Mouse (Mus musculus) spleen, adult 2 months (tissue): Measurements from ENCODE around the gene Thap2. TPM values are rescaled to one million over a fixed set of nuclear protein-coding genes. Genes with fewer than 3 reads are reported as not detected.

Experiments used
- DNase-seq, 2 experiments: peaks; one replicate each; pipeline versions ENCODE4 v3.0.0 to v3.0.0-alpha.2; 2012 to 2021; ENCODE audit warnings: low spot score in 2 of 2, low read depth in 1 of 2
- H3K27ac ChIP-seq: fragments of 200-500 bp; 2 replicates; pipeline ENCODE4 v1.5.1; 2012; ENCODE audit warnings: low read length, inconsistent platforms; ENCODE audit not compliant: insufficient read depth
- H3K27me3 ChIP-seq: fragments of 200-500 bp; 2 replicates; pipeline ENCODE4 v1.6.1; 2012; ENCODE audit warnings: mild to moderate bottlenecking, moderate library complexity, low read length, inconsistent platforms; ENCODE audit not compliant: control insufficient read depth, insufficient read depth
- H3K36me3 ChIP-seq: fragments of 200-500 bp; 2 replicates; pipeline ENCODE4 v1.6.1; 2012; ENCODE audit warnings: mild to moderate bottlenecking, low read length, inconsistent platforms; ENCODE audit not compliant: control insufficient read depth, insufficient read depth
- H3K4me1 ChIP-seq: fragments of 200-500 bp; 2 replicates; pipeline ENCODE4 v1.6.1; 2011; ENCODE audit warnings: inconsistent platforms; ENCODE audit not compliant: control insufficient read depth, insufficient read depth, insufficient read length
- H3K4me3 ChIP-seq: fragments of 200-500 bp; 2 replicates; pipeline ENCODE4 v1.5.1; 2011; ENCODE audit warnings: mild to moderate bottlenecking, inconsistent platforms; ENCODE audit not compliant: insufficient read depth, insufficient read length; ENCODE audit errors: extremely low read depth
- CTCF ChIP-seq: fragments of 200-500 bp; IDR thresholded peaks from 2 replicates; pipeline ENCODE4 v1.5.1; 2011; ENCODE audit warnings: mild to moderate bottlenecking, inconsistent platforms; ENCODE audit not compliant: insufficient read depth, insufficient read length, insufficient replicate concordance; ENCODE audit errors: extremely low read depth
- POLR2A ChIP-seq: fragments of 200-500 bp; IDR thresholded peaks from 2 replicates; pipeline ENCODE4 v1.6.1; 2011; ENCODE audit warnings: low read depth, low read length, inconsistent platforms
- WGBS: fragments of 180-500 bp; shearing (Covaris S2); methylation state at CpG from one replicate; pipeline ENCODE4 v1.1.7; 2018; 5-methylcytosine and 5-hydroxymethylcytosine counted together
- polyA plus RNA-seq: library from polyadenylated mRNA; depleted of rRNA; stranded (reverse); fragments of >200 nt; gene quantifications from 2 replicates; pipeline ENCODE4 v1.2.3, GENCODE M21; 2012

Thap2 gene
- polyA plus RNA-seq, 1 experiment: 3.6 TPM

GRCm38 (mm10) chr10:115391076-115391475 lies 6.8 kb upstream of the Thap2 start:
- Histone ChIP-seq H3K36me3 (peaks cover 12% of the 10 kb centered on the region), H3K27me3 (no peaks in the 10 kb centered on the region), H3K4me3 (no peak overlapping the region), H3K4me1 (peaks cover 3% of the 10 kb centered on the region; the same call in 1 of the 2 replicates), H3K27ac (no peak overlapping the region)
- TF ChIP-seq CTCF (no peak), POLR2A (no peak)
- 94% methylated on average over 4 of the region's 4 CpGs for WGBS
- no peak for DNase-seq

GRCm38 (mm10) chr10:115387891-115388290 lies 3.6 kb upstream of the Thap2 start:
- H3K36me3 ChIP-seq: peaks cover 7% of the 10 kb centered on the region; the same call in 1 of the 2 replicates

GRCm38 (mm10) chr10:115385018-115386002 lies 1.1 kb upstream of the Thap2 start:
- H3K27me3 ChIP-seq: no peaks in the 10 kb centered on the region
- peak in 1 of 2 experiments; percentile 45 for DNase-seq
- WGBS: under 1% methylated on average over 101 of the region's 101 CpGs
- peak overlapping the region; percentile 94 for H3K4me3 ChIP-seq
- H3K36me3 ChIP-seq: peaks cover 2% of the 10 kb centered on the region; the same call in 1 of the 2 replicates
- peak overlapping the region; percentile 95 for H3K27ac ChIP-seq
- H3K4me1 ChIP-seq: peaks cover 3% of the 10 kb centered on the region; the same call in 1 of the 2 replicates
- TF ChIP-seq POLR2A (no peak), CTCF (no peak)

More at GRCm38 (mm10) chr10:115387891-115388290, 3.6 kb upstream of the Thap2 start:
- no peak overlapping the region for H3K4me3 ChIP-seq
- no peak for TF ChIP-seq CTCF
- no peak for TF ChIP-seq POLR2A
- H3K4me1 ChIP-seq: peaks cover 3% of the 10 kb centered on the region; the same call in 1 of the 2 replicates
- no peaks in the 10 kb centered on the region for H3K27me3 ChIP-seq
- no peak overlapping the region for H3K27ac ChIP-seq
- DNase-seq: no peak
- 86% methylated on average over 3 of the region's 3 CpGs for WGBS

GRCm38 (mm10) chr10:115383644-115384220 lies 511 bp downstream of the Thap2 start:
- no peaks in the 10 kb centered on the region for H3K27me3 ChIP-seq
- H3K4me1 ChIP-seq: peaks cover 3% of the 10 kb centered on the region; the same call in 1 of the 2 replicates
- 2% methylated on average over 15 of the region's 15 CpGs for WGBS
- no peak for DNase-seq
- H3K27ac ChIP-seq: peak overlapping the region; percentile 99
- no peaks in the 10 kb centered on the region; the same call in 1 of the 2 replicates for H3K36me3 ChIP-seq
- peak overlapping the region; percentile 79 for H3K4me3 ChIP-seq
- TF ChIP-seq CTCF: no peak
- no peak for TF ChIP-seq POLR2A

- H3K4me1 ChIP-seq: peaks cover 3% of the 10 kb centered on the region; the same call in 1 of the 2 replicates
- H3K4me3 ChIP-seq: peak overlapping the region; percentile 1; the same call in 1 of the 2 replicates
- WGBS: 59% methylated on average over 12 of the region's 12 CpGs
- no peaks in the 10 kb centered on the region for H3K27me3 ChIP-seq
- no peaks in the 10 kb centered on the region for H3K36me3 ChIP-seq
- no peak overlapping the region for H3K27ac ChIP-seq
- TF ChIP-seq POLR2A: no peak
- no peak for TF ChIP-seq CTCF
- no peak for DNase-seq
These were observed 1.2 kb downstream of the Thap2 start for GRCm38 (mm10) chr10:115382846-115383643.

GRCm38 (mm10) chr10:115381506-115382084 lies 2.6 kb downstream of the Thap2 start:
- WGBS: 87% methylated on average over 2 of the region's 2 CpGs
- H3K36me3 ChIP-seq: no peaks in the 10 kb centered on the region
- no peak overlapping the region for H3K4me3 ChIP-seq
- H3K27me3 ChIP-seq: no peaks in the 10 kb centered on the region
- H3K27ac ChIP-seq: 0 out of 2 replicates have a peak overlapping the region, but pooled peaks have one; percentile 6
- DNase-seq: no peak
- TF ChIP-seq POLR2A: no peak
- TF ChIP-seq CTCF: no peak
- peaks cover 2% of the 10 kb centered on the region; the same call in 1 of the 2 replicates for H3K4me1 ChIP-seq
